Mouse (Mus musculus) right cerebral cortex, adult 2 months (tissue): Measurements from ENCODE around the gene Cadm1.

Experiments used
- DNase-seq, 2 experiments: peaks; one replicate each; pipeline ENCODE4 v3.0.0; 2021 to 2022; ENCODE audit warnings: low spot score in 2 of 2

Cadm1 gene

GRCm38 (mm10) chr9:47866001-47866400, 336.0 kb downstream of the Cadm1 start:
- DNase-seq = no peak

GRCm38 (mm10) chr9:47867474-47867873, 337.5 kb downstream of the Cadm1 start:
- DNase-seq = no peak

GRCm38 (mm10) chr9:47869661-47870060, 339.7 kb downstream of the Cadm1 start:
- DNase-seq = no peak

GRCm38 (mm10) chr9:47876557-47877206, 346.7 kb downstream of the Cadm1 start:
- no peak for DNase-seq

- DNase-seq = no peak
These were observed 350.2 kb downstream of the Cadm1 start for GRCm38 (mm10) chr9:47880171-47880570.

GRCm38 (mm10) chr9:47882372-47882771, 352.4 kb downstream of the Cadm1 start:
- no peak for DNase-seq

- DNase-seq = no peak
These were observed 361.7 kb downstream of the Cadm1 start for GRCm38 (mm10) chr9:47891721-47892120.

- no peak for DNase-seq
These were observed 363.0 kb downstream of the Cadm1 start for GRCm38 (mm10) chr9:47892995-47893394.

- no peak for DNase-seq
These were observed 364.1 kb downstream of the Cadm1 start for GRCm38 (mm10) chr9:47894096-47894495.

- DNase-seq = no peak
These were observed 364.7 kb downstream of the Cadm1 start for GRCm38 (mm10) chr9:47894661-47895060.

GRCm38 (mm10) chr9:47895121-47895520, 365.1 kb downstream of the Cadm1 start:
- no peak for DNase-seq

- DNase-seq = no peak
These were observed 370.8 kb downstream of the Cadm1 start for GRCm38 (mm10) chr9:47900734-47901133.

- DNase-seq = no peak
These were observed 373.7 kb downstream of the Cadm1 start for GRCm38 (mm10) chr9:47903661-47904060.

- DNase-seq = no peak
These were observed 374.5 kb downstream of the Cadm1 start for GRCm38 (mm10) chr9:47904339-47904922.

- DNase-seq = no peak
These were observed 376.5 kb downstream of the Cadm1 start for GRCm38 (mm10) chr9:47906521-47906920.
